Comparison of ENCODE assay signal across 9 mouse cellular contexts in genomic region chr10:50894170-50894991, GRCm38 (mm10). TPM values are rescaled to one million over a fixed set of nuclear protein-coding genes. Genes with fewer than 3 reads are reported as not detected.
DNase-seq lines count a peak whose midpoint lies in the region; ATAC-seq and TF ChIP-seq lines count a peak whose summit lies in the region.
"Had no signal": no experiment of that assay in that cellular context is flagged by ENCODE, and none has a peak within 500 bp of the region (broad histone marks: within the 10 kb centered on the region; RNA-seq: fewer than 3 reads in every experiment).

Sim1 (plus strand) TSS chr10:50894754.

- no peak within 1 kb of the TSS for H3K27ac ChIP-seq in heart, postnatal 0 days (ENCODE audit: low read depth)
- H3K27ac ChIP-seq in stomach, embryonic 15.5 days: no peak within 1 kb of the TSS

- 0 out of 2 replicates have a peak, but pooled peaks cover 4% of the 10 kb centered on the region for H3K4me1 ChIP-seq in heart, postnatal 0 days (ENCODE audit: control insufficient read depth, insufficient read depth)
- peaks cover 51% of the 10 kb centered on the region for H3K4me1 ChIP-seq in megakaryocyte, embryonic 14.5 days
- peaks cover 16% of the 10 kb centered on the region; the same call in 1 of the 2 replicates for H3K4me1 ChIP-seq in stomach, embryonic 15.5 days

- H3K36me3 ChIP-seq in heart, postnatal 0 days (replicated peaks; ENCODE audit: control insufficient read depth, insufficient read depth, low read length): no peaks in the 10 kb centered on the region
- H3K36me3 ChIP-seq in megakaryocyte, embryonic 14.5 days (replicated peaks; ENCODE audit: low read length): no peaks in the 10 kb centered on the region
- no peaks in the 10 kb centered on the region for H3K36me3 ChIP-seq in stomach, embryonic 15.5 days

- POLR2A ChIA-PET in Patski (lab: Charles Lee): interaction anchor here (0.9 to 1.0 kb wide), 2 partner anchors 9 to 98 kb away, joined by 3 to 4 read pairs; no protein-coding TSS in a partner anchor

- H3K27me3 ChIP-seq in Patski: peaks cover 23% of the 10 kb centered on the region
- H3K27me3 ChIP-seq in heart, postnatal 0 days (ENCODE audit: control insufficient read depth, insufficient read depth, low read length): peaks cover 100% of the 10 kb centered on the region
- H3K27me3 ChIP-seq in megakaryocyte, embryonic 14.5 days (replicated peaks): peaks cover 94% of the 10 kb centered on the region
- H3K27me3 ChIP-seq in stomach, embryonic 15.5 days (replicated peaks): peaks cover 78% of the 10 kb centered on the region

- TF ChIP-seq EP300 in heart, postnatal 0 days (IDR thresholded peaks at IDR 0.05; ENCODE audit: low read depth): no peak

- H3K4me2 ChIP-seq in heart, postnatal 0 days (ENCODE audit: low read depth, low read length): peak within 1 kb of the TSS; percentile 54
- H3K4me2 ChIP-seq in stomach, embryonic 15.5 days: peak within 1 kb of the TSS; percentile 83

- no peak for DNase-seq in frontal cortex, postnatal 36 days (ENCODE audit: low spot score in 2 of 2)
- DNase-seq in Patski (ENCODE audit: low read depth, low spot score): peak; percentile 90
- peak; percentile 92 for DNase-seq in embryo, embryonic 9.5 days (ENCODE audit: extremely low spot score)
- no peak for DNase-seq in heart, postnatal 0 days (ENCODE audit: low spot score)
- DNase-seq in kidney, postnatal 14 days: peak; percentile 91

- ATAC-seq in frontal cortex, adult (ENCODE audit: low TSS enrichment): peak; percentile 73
- peak; percentile 87 for ATAC-seq in Patski
- peak; percentile 87 for ATAC-seq in heart, postnatal 0 days (ENCODE audit: insufficient read depth, low read depth)
- ATAC-seq in stomach, embryonic 15.5 days (ENCODE audit: insufficient read depth, low FRiP score, low read depth): peak; percentile 84

- in situ Hi-C loops in Patski (cut with MboI; ENCODE audit: low pct_unique_long_range_greater_than_20kb): loop anchor here (10.0 kb wide), 1 partner anchor 390 kb away; no protein-coding TSS in a partner anchor

- no peaks in the 10 kb centered on the region for H3K9me3 ChIP-seq in heart, postnatal 0 days (replicated peaks; ENCODE audit: control insufficient read depth, low read length)
- peaks cover 5% of the 10 kb centered on the region; the same call in 1 of the 2 replicates for H3K9me3 ChIP-seq in megakaryocyte, embryonic 14.5 days
- H3K9me3 ChIP-seq in stomach, embryonic 15.5 days: no peaks in the 10 kb centered on the region

- under 1% methylated on average over 59 of the region's 62 CpGs for WGBS in heart, postnatal 0 days
- WGBS in stomach, embryonic 15.5 days: under 1% methylated on average over 61 of the region's 62 CpGs

- H3K9ac ChIP-seq in heart, postnatal 0 days (replicated peaks; ENCODE audit: low read depth, low read length): no peak within 1 kb of the TSS
- H3K9ac ChIP-seq in stomach, embryonic 15.5 days: 0 out of 2 replicates have a peak within 1 kb of the TSS, but pooled peaks have one; percentile 9

- CTCF ChIA-PET in Patski (lab: Charles Lee): interaction anchor here (0.8 to 1.2 kb wide), 3 partner anchors 14 to 190 kb away, joined by 3 read pairs; no protein-coding TSS in a partner anchor

- peak within 1 kb of the TSS; percentile 41 for H3K4me3 ChIP-seq in heart, postnatal 0 days (ENCODE audit: low read depth, low read length)
- peak within 1 kb of the TSS; percentile 90 for H3K4me3 ChIP-seq in megakaryocyte, embryonic 14.5 days (replicated peaks)
- peak within 1 kb of the TSS; percentile 48 for H3K4me3 ChIP-seq in stomach, embryonic 15.5 days (replicated peaks)

- TF ChIP-seq CTCF in Patski (IDR thresholded peaks at IDR 0.05): no peak
- TF ChIP-seq CTCF in heart, postnatal 0 days (IDR thresholded peaks at IDR 0.05; ENCODE audit: low read depth): no peak

RNA-seq across cellular contexts. Expression of gene Sim1, which starts in this region (rescaled TPM):
- polyA plus RNA-seq in Patski (2021): 7.4 TPM
- not detected in 2 replicates for total RNA-seq in heart, postnatal 0 days (2014; rRNA removed; ENCODE audit: low replicate concordance)
- not detected in 2 replicates for polyA plus RNA-seq in heart, postnatal 0 days (2015; fragmentation: Nextera tagmentation; extraction: Ambion mirVana)
- not detected in 2 replicates for polyA plus RNA-seq in megakaryocyte, embryonic 14.5 days (2012; ENCODE audit: insufficient read depth, low replicate concordance)
- polyA plus RNA-seq in stomach, embryonic 15.5 days (2015; fragmentation: Nextera tagmentation; extraction: Ambion mirVana): 0.23 and 0.61 TPM in 2 replicates
- polyA plus RNA-seq: large intestine, adult 2 months had no signal

Comparison
In these comparisons a context has a peak if more than half of its experiments do, and no peak if none do; other contexts are left out.
1. Peak in ATAC-seq, H3K4me3 ChIP-seq and H3K4me2 ChIP-seq in heart, postnatal 0 days; RNA of the gene not detected or under 1 TPM.
2. Peak in ATAC-seq, H3K4me3 ChIP-seq, H3K9ac ChIP-seq and H3K4me2 ChIP-seq in stomach, embryonic 15.5 days; RNA of the gene not detected or under 1 TPM.
3. DNase-seq: peak in Patski (single experiment), embryo, embryonic 9.5 days (single experiment) and kidney, postnatal 14 days (single experiment); none in frontal cortex, postnatal 36 days (0 of 2) and heart, postnatal 0 days (single experiment).
4. Peak in every context shown above with its lines, with median percentiles within 50 percentile points of each other: ATAC-seq and H3K4me3 ChIP-seq.